Comparison of ENCODE assay signal across 8 mouse cellular contexts in the genomic region with DNA sequence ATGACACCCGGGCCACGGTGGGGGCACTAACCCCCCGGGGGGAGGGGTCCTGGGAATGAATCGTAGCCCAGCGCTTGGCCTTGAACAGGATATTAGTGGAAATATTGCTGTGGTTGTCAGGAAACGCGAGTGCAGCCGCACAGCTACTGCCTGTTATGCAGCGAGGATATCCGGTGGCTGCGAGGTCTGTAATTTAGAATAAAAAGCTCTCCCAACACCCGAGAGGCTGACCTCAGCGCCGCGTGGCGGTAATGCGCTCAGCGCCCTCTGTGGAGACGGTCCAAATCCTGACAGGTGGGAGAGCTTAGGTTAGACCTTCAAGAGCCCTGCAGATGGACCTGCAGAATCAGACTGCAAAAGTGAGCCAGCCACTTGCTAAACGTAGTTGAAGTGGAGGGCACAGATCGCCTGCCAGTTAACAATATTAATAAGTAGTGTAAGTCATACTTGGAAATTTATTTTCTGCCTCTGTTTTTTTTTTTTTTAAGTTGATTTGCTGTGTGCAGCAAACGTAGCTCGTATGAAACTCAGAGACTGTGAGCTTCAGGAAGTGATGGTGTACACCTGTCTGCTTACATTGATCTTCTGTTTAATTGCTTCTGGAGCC. TPM values are rescaled to one million over a fixed set of nuclear protein-coding genes. Genes with fewer than 3 reads are reported as not detected.
DNase-seq lines count a peak whose midpoint lies in the region; ATAC-seq and TF ChIP-seq lines count a peak whose summit lies in the region.

No protein-coding gene starts in this region.

- peaks cover 17% of the 10 kb centered on the region for H3K36me3 ChIP-seq in forebrain, embryonic 10.5 days (replicated peaks)
- no peaks in the 10 kb centered on the region for H3K36me3 ChIP-seq in hindbrain, embryonic 13.5 days
- H3K36me3 ChIP-seq in liver, embryonic 15.5 days (replicated peaks) = no peaks in the 10 kb centered on the region

- peak overlapping the region; percentile 95 for H3K4me3 ChIP-seq in left cerebral cortex, adult 2 months
- peak overlapping the region; percentile 93 for H3K4me3 ChIP-seq in forebrain, embryonic 10.5 days
- H3K4me3 ChIP-seq in hindbrain, embryonic 13.5 days = peak overlapping the region; percentile 97
- H3K4me3 ChIP-seq in liver, embryonic 15.5 days (replicated peaks) = peak overlapping the region; percentile 93

- peak overlapping the region; percentile 69 for H3K27ac ChIP-seq in left cerebral cortex, adult 2 months
- H3K27ac ChIP-seq in forebrain, embryonic 10.5 days = peak overlapping the region; percentile 99
- H3K27ac ChIP-seq in hindbrain, embryonic 13.5 days = peak overlapping the region; percentile 96
- peak overlapping the region; percentile 95 for H3K27ac ChIP-seq in liver, embryonic 15.5 days (replicated peaks)

- H3K27me3 ChIP-seq in Patski = peaks cover 3% of the 10 kb centered on the region
- H3K27me3 ChIP-seq in forebrain, embryonic 10.5 days (ENCODE audit: poor library complexity, severe bottlenecking) = peaks cover 12% of the 10 kb centered on the region
- H3K27me3 ChIP-seq in hindbrain, embryonic 13.5 days = no peaks in the 10 kb centered on the region
- no peaks in the 10 kb centered on the region for H3K27me3 ChIP-seq in liver, embryonic 15.5 days

- in situ Hi-C loops in Patski (cut with MboI; ENCODE audit: low pct_unique_long_range_greater_than_20kb) = loop anchor here (5.0 kb wide), 1 partner anchor 88 kb away; no protein-coding TSS in a partner anchor

- peak overlapping the region; percentile 86 for H3K4me2 ChIP-seq in hindbrain, embryonic 13.5 days
- H3K4me2 ChIP-seq in liver, embryonic 15.5 days = peak overlapping the region; percentile 91

- no peaks in the 10 kb centered on the region for H3K9me3 ChIP-seq in forebrain, embryonic 10.5 days
- H3K9me3 ChIP-seq in hindbrain, embryonic 13.5 days = no peaks in the 10 kb centered on the region
- H3K9me3 ChIP-seq in liver, embryonic 15.5 days (replicated peaks) = no peaks in the 10 kb centered on the region

- peak; percentile 33 to 40 for DNase-seq in left cerebral cortex, adult 2 months (ENCODE audit: extremely low spot score in 1 of 2, low spot score in 2 of 2)
- DNase-seq in left cerebral cortex, adult 11 months (ENCODE audit: low spot score) = no peak
- no peak for DNase-seq in Patski (ENCODE audit: low read depth, low spot score)
- no peak for DNase-seq in forebrain, embryonic 10.5 days (ENCODE audit: extremely low spot score, low spot score)
- DNase-seq in natural killer cell, adult 2 months (ENCODE audit: low spot score in 2 of 2) = peak; percentile 80 to 81
- DNase-seq in layer of hippocampus, adult 9-11 months = no peak

- peak overlapping the region; percentile 98 for H3K9ac ChIP-seq in hindbrain, embryonic 13.5 days
- H3K9ac ChIP-seq in liver, embryonic 15.5 days = peak overlapping the region; percentile 65

- ATAC-seq in Patski = peak; percentile 41
- ATAC-seq in hindbrain, embryonic 13.5 days (ENCODE audit: low FRiP score) = peak; percentile 68; the same call in 1 of the 2 replicates
- ATAC-seq in liver, embryonic 15.5 days (ENCODE audit: insufficient read depth) = peak; percentile 42

- POLR2A ChIA-PET in Patski (lab: Charles Lee) = interaction anchor here (0.6 to 1.6 kb wide), 4 partner anchors 8 to 628 kb away, joined by 3 read pairs; no protein-coding TSS in a partner anchor

- CTCF ChIA-PET in Patski (lab: Charles Lee) = interaction anchor here (1.0 to 2.8 kb wide), 8 partner anchors 10 to 115 kb away, joined by 3 to 10 read pairs (median 4); no protein-coding TSS in a partner anchor

- peaks cover 41% of the 10 kb centered on the region for H3K4me1 ChIP-seq in forebrain, embryonic 10.5 days
- H3K4me1 ChIP-seq in hindbrain, embryonic 13.5 days (replicated peaks) = peaks cover 34% of the 10 kb centered on the region
- H3K4me1 ChIP-seq in liver, embryonic 15.5 days (replicated peaks) = peaks cover 61% of the 10 kb centered on the region

- no peak; the same call in 1 of the 2 replicates for TF ChIP-seq CTCF in left cerebral cortex, adult 2 months (IDR thresholded peaks at IDR 0.05)
- no peak for TF ChIP-seq CTCF in Patski (IDR thresholded peaks at IDR 0.05)

- 8% methylated on average over 23 of the region's 23 CpGs for WGBS in forebrain, embryonic 10.5 days
- 4% methylated on average over 23 of the region's 23 CpGs for WGBS in hindbrain, embryonic 13.5 days
- under 1% methylated on average over 23 of the region's 23 CpGs for WGBS in liver, embryonic 15.5 days (ENCODE audit: insufficient replicate concordance)

- intact Hi-C loops in left cerebral cortex, adult 2 months (cut with DNase I) = loop anchor here (5.0 kb wide), 2 partner anchors 87 to 93 kb away; no protein-coding TSS in a partner anchor

RNA-seq across cellular contexts. Expression of a gene that starts 0.6 kb away (rescaled TPM):
- 10 to 100 TPM; 21.7 to 24.9 TPM for total RNA-seq in left cerebral cortex, adult 2 months (2021)
- polyA plus RNA-seq in Patski (2021) = 24.9 TPM
- polyA plus RNA-seq in forebrain, embryonic 10.5 days (2016; fragmentation: Nextera tagmentation; extraction: Ambion mirVana) = 64.6 and 74.8 TPM in 2 replicates
- polyA plus RNA-seq in hindbrain, embryonic 13.5 days (2015; fragmentation: Nextera tagmentation; extraction: Ambion mirVana) = 66.6 and 75.8 TPM in 2 replicates
- 28.0 and 29.7 TPM in 2 replicates for polyA plus RNA-seq in liver, embryonic 15.5 days (2015; fragmentation: Nextera tagmentation; extraction: Ambion mirVana)

Comparison
In these comparisons a context has a peak if more than half of its experiments do, and no peak if none do; other contexts are left out.
1. DNase-seq: peak in left cerebral cortex, adult 2 months (2 of 2) and natural killer cell, adult 2 months (2 of 2); none in left cerebral cortex, adult 11 months (single experiment), Patski (single experiment), forebrain, embryonic 10.5 days (single experiment) and layer of hippocampus, adult 9-11 months (single experiment).
2. Peak in every context shown above with its lines, with median percentiles within 50 percentile points of each other: H3K27ac ChIP-seq, H3K4me3 ChIP-seq and ATAC-seq.